In the genomic region with DNA sequence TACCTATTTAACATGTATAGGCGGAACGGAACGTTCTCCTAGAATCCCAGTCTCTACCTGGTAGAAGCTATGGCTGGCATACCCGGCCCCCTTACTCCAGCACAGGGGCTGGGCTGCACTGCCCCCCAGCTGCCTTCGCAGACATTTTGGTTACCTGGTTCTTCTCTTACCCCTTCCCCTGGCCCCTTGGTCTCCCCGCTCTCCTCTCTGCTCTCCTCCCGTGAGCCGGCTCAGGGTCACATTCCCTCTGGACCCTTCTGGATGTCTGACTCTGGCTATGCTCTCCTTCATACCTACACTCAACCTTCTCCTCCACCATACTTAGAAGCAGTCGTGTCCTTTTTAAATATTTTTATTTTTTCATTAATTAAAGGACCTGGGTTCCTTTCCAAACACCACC, we compare ENCODE assay signal across 8 mouse cellular contexts. TPM values are rescaled to one million over a fixed set of nuclear protein-coding genes. Genes with fewer than 3 reads are reported as not detected.
DNase-seq lines count a peak whose midpoint lies in the region; ATAC-seq and TF ChIP-seq lines count a peak whose summit lies in the region.

No protein-coding gene starts in this region.

- H3K27me3 ChIP-seq in hindbrain, embryonic 15.5 days: no peaks in the 10 kb centered on the region

- peak; percentile 64 for ATAC-seq in hindbrain, embryonic 15.5 days (ENCODE audit: low FRiP score, low read depth)

- DNase-seq in adrenal gland, adult (ENCODE audit: inconsistent age in 2 of 2, low spot score in 1 of 2): peak; percentile 62 to 81
- DNase-seq in gastrocnemius, adult 2 months: peak; percentile 49
- DNase-seq in left cerebral cortex, adult 18-20 months (ENCODE audit: low spot score in 2 of 2): peak; percentile 14 to 40
- peak; percentile 27 for DNase-seq in lung, postnatal 36 days
- peak; percentile 35 for DNase-seq in right cerebral cortex, adult 18-20 months
- peak; percentile 29 for DNase-seq in urinary bladder, postnatal 25 days (ENCODE audit: low spot score)

- peaks cover 4% of the 10 kb centered on the region; the same call in 1 of the 2 replicates for H3K4me1 ChIP-seq in cortical plate, adult 2 months (ENCODE audit: control insufficient read depth, insufficient read depth, low read length)
- peaks cover 29% of the 10 kb centered on the region for H3K4me1 ChIP-seq in hindbrain, embryonic 15.5 days (replicated peaks)

- peak overlapping the region; percentile 94 for H3K4me2 ChIP-seq in hindbrain, embryonic 15.5 days

- WGBS in hindbrain, embryonic 15.5 days: 3% methylated on average over 9 of the region's 9 CpGs

- intact Hi-C loops in gastrocnemius, adult 2 months (cut with DNase I): loop anchor here (2.0 to 5.0 kb wide), 2 partner anchors 28 to 67 kb away; no protein-coding TSS in a partner anchor

- peak overlapping the region; percentile 50 for H3K9ac ChIP-seq in hindbrain, embryonic 15.5 days

- peak overlapping the region; percentile 71 for H3K4me3 ChIP-seq in cortical plate, adult 2 months (ENCODE audit: insufficient read depth, low read length)
- H3K4me3 ChIP-seq in gastrocnemius, adult 2 months: peak overlapping the region; percentile 91
- H3K4me3 ChIP-seq in hindbrain, embryonic 15.5 days: peak overlapping the region; percentile 80

- peaks cover 3% of the 10 kb centered on the region; the same call in 1 of the 2 replicates for H3K36me3 ChIP-seq in hindbrain, embryonic 15.5 days

- TF ChIP-seq POLR2A in cortical plate, adult 2 months (IDR thresholded peaks at IDR 0.05; ENCODE audit: extremely low read depth, insufficient read depth, low read length): no peak

- H3K27ac ChIP-seq in cortical plate, adult 2 months (ENCODE audit: insufficient read depth, low read length): peak overlapping the region; percentile 41
- peak overlapping the region; percentile 92 for H3K27ac ChIP-seq in gastrocnemius, adult 2 months
- peak overlapping the region; percentile 82 for H3K27ac ChIP-seq in hindbrain, embryonic 15.5 days (replicated peaks)

- no peak for TF ChIP-seq CTCF in cortical plate, adult 2 months (IDR thresholded peaks at IDR 0.05; ENCODE audit: extremely low read depth, insufficient read depth, low read length)
- TF ChIP-seq CTCF in gastrocnemius, adult 2 months (IDR thresholded peaks at IDR 0.05): peak; percentile 39

- no peaks in the 10 kb centered on the region for H3K9me3 ChIP-seq in hindbrain, embryonic 15.5 days

RNA-seq across cellular contexts. Expression of a gene that starts 0.5 kb away (rescaled TPM):
- polyA plus RNA-seq in cortical plate, adult 2 months (2012; rRNA removed): 105 and 106 TPM in 2 replicates
- total RNA-seq in gastrocnemius, adult 2 months (2021): 10 to 100 TPM; 59.1 to 71.0 TPM
- 65.9 and 67.6 TPM in 2 replicates for polyA plus RNA-seq in hindbrain, embryonic 15.5 days (2015; fragmentation: Nextera tagmentation; extraction: Ambion mirVana)
- 100 to 1,000 TPM; 324 to 356 TPM for total RNA-seq in left cerebral cortex, adult 18-20 months (2021)

RNA-seq across cellular contexts. Expression of a gene that starts 0.6 kb away (rescaled TPM):
- polyA plus RNA-seq in cortical plate, adult 2 months (2012; rRNA removed): 78.4 and 79.8 TPM in 2 replicates
- 10 to 100 TPM; 29.2 to 32.7 TPM for total RNA-seq in gastrocnemius, adult 2 months (2021)
- 120 and 126 TPM in 2 replicates for polyA plus RNA-seq in hindbrain, embryonic 15.5 days (2015; fragmentation: Nextera tagmentation; extraction: Ambion mirVana)
- total RNA-seq in left cerebral cortex, adult 18-20 months (2021): 100 to 1,000 TPM in 1 of 2 experiments, 10 to 100 TPM in 1; 88.5 to 107 TPM

Comparison
In these comparisons a context has a peak if more than half of its experiments do, and no peak if none do; other contexts are left out.
1. Peak in every context shown above with its lines: DNase-seq, ATAC-seq, H3K4me3 ChIP-seq and H3K27ac ChIP-seq.
2. H3K27ac ChIP-seq: peak in every context shown above with its lines; median percentile 92 in gastrocnemius, adult 2 months; 82 in hindbrain, embryonic 15.5 days; 41 in cortical plate, adult 2 months.
3. RNA of a gene that starts 0.5 kb away (total RNA-seq): 324 to 356 TPM in left cerebral cortex, adult 18-20 months; 59.1 to 71.0 TPM in gastrocnemius, adult 2 months; every median in the first group is over 4 times any median in the second.